Mouse (Mus musculus) lung, postnatal 0 days (tissue): ENCODE results near the gene Cep41.

Experiments used
- CTCF ChIP-seq: IDR thresholded peaks from 2 replicates; pipeline ENCODE4 v1.5.1; 2016; ENCODE audit warnings: antibody characterized with exemption, mild to moderate bottlenecking
- EP300 ChIP-seq: IDR thresholded peaks from 2 replicates; pipeline ENCODE4 v1.6.1; 2016; ENCODE audit warnings: antibody characterized with exemption, mild to moderate bottlenecking, control low read depth

- TF ChIP-seq CTCF (no peak), EP300 (no peak)
Observed at GRCm38 (mm10) chr6:30680442-30680841, 13.1 kb downstream of the Cep41 start.
